Mouse (Mus musculus): ENCODE measurements around the gene Mesd.

DNA sequence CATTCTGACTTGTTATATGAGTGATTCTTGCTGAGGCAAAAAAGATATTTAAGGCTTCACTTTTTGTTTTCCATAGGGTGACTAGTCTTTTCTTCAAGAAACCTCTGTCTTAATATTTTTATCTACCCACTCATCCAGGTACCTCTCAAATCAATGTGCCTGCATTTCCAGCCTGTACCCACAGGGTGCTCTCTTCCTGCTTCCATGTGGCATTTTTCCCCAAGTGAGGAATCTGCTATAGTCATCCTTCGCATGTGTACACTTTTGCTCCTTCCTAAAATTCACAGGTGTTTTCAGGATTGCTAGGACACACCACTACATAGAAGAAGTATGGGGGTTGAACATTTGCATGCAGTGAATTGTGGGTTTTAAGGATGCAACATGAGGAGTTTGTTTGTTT is 10.1 kb downstream of the Mesd start:
- TF ChIP-seq USF1 (IDR thresholded peaks at IDR 0.05; ENCODE audit: low read depth) (no peak), CTCF (IDR thresholded peaks at IDR 0.05; ENCODE audit: control insufficient read depth, insufficient read depth, insufficient read length) (no peak)
